Mouse (Mus musculus): ENCODE measurements around the gene 4933406M09Rik.
A peak's percentile ranks its signal among the peaks of the same experiment; 100 is the strongest.

Gene 4933406M09Rik

GRCm38 (mm10) chr1:134414038-134414437, 28.3 kb downstream of the 4933406M09Rik start:
- Histone ChIP-seq H3K4me3 (replicated peaks; ENCODE audit: low read length) (peak overlapping the region; percentile 92), H3K4me1 (replicated peaks; ENCODE audit: low read depth, low read length) (peaks cover 81% of the 10 kb centered on the region), H3K9me3 (ENCODE audit: low read length) (no peaks in the 10 kb centered on the region), H3K36me3 (ENCODE audit: insufficient read depth, low read length) (peaks cover 66% of the 10 kb centered on the region), H3K27me3 (ENCODE audit: insufficient read depth, low read length) (no peaks in the 10 kb centered on the region)
- no peak for TF ChIP-seq NANOG (IDR thresholded peaks at IDR 0.05; ENCODE audit: borderline replicate concordance, low read length)
- no peak for TF ChIP-seq CTCF (conservative IDR thresholded peaks at IDR 0.05; ENCODE audit: low read length)
- no peak for TF ChIP-seq POU5F1 (IDR thresholded peaks at IDR 0.05; ENCODE audit: borderline replicate concordance, low read length)

- H3K4me3 ChIP-seq (replicated peaks; ENCODE audit: low read length): peak overlapping the region; percentile 92
- H3K9me3 ChIP-seq (ENCODE audit: low read length): no peaks in the 10 kb centered on the region
- peaks cover 81% of the 10 kb centered on the region for H3K4me1 ChIP-seq (replicated peaks; ENCODE audit: low read depth, low read length)
- H3K36me3 ChIP-seq (ENCODE audit: insufficient read depth, low read length): peaks cover 60% of the 10 kb centered on the region
- H3K27me3 ChIP-seq (ENCODE audit: insufficient read depth, low read length): no peaks in the 10 kb centered on the region
- TF ChIP-seq NANOG (IDR thresholded peaks at IDR 0.05; ENCODE audit: borderline replicate concordance, low read length) (no peak), CTCF (conservative IDR thresholded peaks at IDR 0.05; ENCODE audit: low read length) (peak; percentile 28; the same call in 1 of the 2 replicates), POU5F1 (IDR thresholded peaks at IDR 0.05; ENCODE audit: borderline replicate concordance, low read length) (no peak)
Measured at GRCm38 (mm10) chr1:134414501-134415167, 28.9 kb downstream of the 4933406M09Rik start.

GRCm38 (mm10) chr1:134415168-134415831, 29.6 kb downstream of the 4933406M09Rik start, which contains the start of gene Adipor1:
Gene Adipor1, plus strand, starts transcription at chr1:134415378.
- H3K27me3 ChIP-seq (ENCODE audit: insufficient read depth, low read length): no peaks in the 10 kb centered on the region
- peaks cover 60% of the 10 kb centered on the region for H3K36me3 ChIP-seq (ENCODE audit: insufficient read depth, low read length)
- no peak for TF ChIP-seq POU5F1 (IDR thresholded peaks at IDR 0.05; ENCODE audit: borderline replicate concordance, low read length)
- no peaks in the 10 kb centered on the region for H3K9me3 ChIP-seq (ENCODE audit: low read length)
- H3K4me1 ChIP-seq (replicated peaks; ENCODE audit: low read depth, low read length): peaks cover 83% of the 10 kb centered on the region
- H3K4me3 ChIP-seq (replicated peaks; ENCODE audit: low read length): peak within 1 kb of the TSS; percentile 92

- no peaks in the 10 kb centered on the region for H3K27me3 ChIP-seq (ENCODE audit: insufficient read depth, low read length)
- peaks cover 87% of the 10 kb centered on the region for H3K4me1 ChIP-seq (replicated peaks; ENCODE audit: low read depth, low read length)
- H3K9me3 ChIP-seq (ENCODE audit: low read length): no peaks in the 10 kb centered on the region
- TF ChIP-seq NANOG (IDR thresholded peaks at IDR 0.05; ENCODE audit: borderline replicate concordance, low read length) (no peak), CTCF (conservative IDR thresholded peaks at IDR 0.05; ENCODE audit: low read length) (no peak), POU5F1 (IDR thresholded peaks at IDR 0.05; ENCODE audit: borderline replicate concordance, low read length) (no peak)
- H3K4me3 ChIP-seq (replicated peaks; ENCODE audit: low read length): peak overlapping the region; percentile 92
- peaks cover 42% of the 10 kb centered on the region for H3K36me3 ChIP-seq (ENCODE audit: insufficient read depth, low read length)
Measured at GRCm38 (mm10) chr1:134418414-134418975, 32.8 kb downstream of the 4933406M09Rik start.

- Histone ChIP-seq H3K4me3 (replicated peaks; ENCODE audit: low read length) (peak overlapping the region; percentile 35), H3K9me3 (ENCODE audit: low read length) (no peaks in the 10 kb centered on the region), H3K27me3 (ENCODE audit: insufficient read depth, low read length) (no peaks in the 10 kb centered on the region), H3K36me3 (ENCODE audit: insufficient read depth, low read length) (peaks cover 46% of the 10 kb centered on the region), H3K4me1 (replicated peaks; ENCODE audit: low read depth, low read length) (peaks cover 88% of the 10 kb centered on the region)
- no peak for TF ChIP-seq CTCF (conservative IDR thresholded peaks at IDR 0.05; ENCODE audit: low read length)
- TF ChIP-seq POU5F1 (IDR thresholded peaks at IDR 0.05; ENCODE audit: borderline replicate concordance, low read length): no peak
- peak; percentile 39; the same call in 1 of the 2 replicates for TF ChIP-seq NANOG (IDR thresholded peaks at IDR 0.05; ENCODE audit: borderline replicate concordance, low read length)
Measured at GRCm38 (mm10) chr1:134419176-134419575, 33.4 kb downstream of the 4933406M09Rik start.

- H3K4me3 ChIP-seq (replicated peaks; ENCODE audit: low read length): peak overlapping the region; percentile 35; the same call in 1 of the 2 replicates
- H3K36me3 ChIP-seq (ENCODE audit: insufficient read depth, low read length): peaks cover 54% of the 10 kb centered on the region
- no peaks in the 10 kb centered on the region for H3K9me3 ChIP-seq (ENCODE audit: low read length)
- H3K27me3 ChIP-seq (ENCODE audit: insufficient read depth, low read length): no peaks in the 10 kb centered on the region
- H3K4me1 ChIP-seq (replicated peaks; ENCODE audit: low read depth, low read length): peaks cover 88% of the 10 kb centered on the region
- TF ChIP-seq POU5F1 (IDR thresholded peaks at IDR 0.05; ENCODE audit: borderline replicate concordance, low read length): no peak
- no peak for TF ChIP-seq CTCF (conservative IDR thresholded peaks at IDR 0.05; ENCODE audit: low read length)
- no peak for TF ChIP-seq NANOG (IDR thresholded peaks at IDR 0.05; ENCODE audit: borderline replicate concordance, low read length)
Measured at GRCm38 (mm10) chr1:134419751-134420458, 34.2 kb downstream of the 4933406M09Rik start.

- Histone ChIP-seq H3K9me3 (ENCODE audit: low read length) (no peaks in the 10 kb centered on the region), H3K4me3 (replicated peaks; ENCODE audit: low read length) (peak overlapping the region; percentile 42), H3K36me3 (ENCODE audit: insufficient read depth, low read length) (peaks cover 75% of the 10 kb centered on the region), H3K27me3 (ENCODE audit: insufficient read depth, low read length) (no peaks in the 10 kb centered on the region), H3K4me1 (replicated peaks; ENCODE audit: low read depth, low read length) (peaks cover 98% of the 10 kb centered on the region)
- TF ChIP-seq CTCF (conservative IDR thresholded peaks at IDR 0.05; ENCODE audit: low read length) (no peak), POU5F1 (IDR thresholded peaks at IDR 0.05; ENCODE audit: borderline replicate concordance, low read length) (no peak), NANOG (IDR thresholded peaks at IDR 0.05; ENCODE audit: borderline replicate concordance, low read length) (no peak)
Measured at GRCm38 (mm10) chr1:134423911-134424310, 38.2 kb downstream of the 4933406M09Rik start.

- TF ChIP-seq NANOG (IDR thresholded peaks at IDR 0.05; ENCODE audit: borderline replicate concordance, low read length) (no peak), POU5F1 (IDR thresholded peaks at IDR 0.05; ENCODE audit: borderline replicate concordance, low read length) (no peak), CTCF (conservative IDR thresholded peaks at IDR 0.05; ENCODE audit: low read length) (no peak)
Measured at GRCm38 (mm10) chr1:134426289-134426688, 40.5 kb downstream of the 4933406M09Rik start.

More at GRCm38 (mm10) chr1:134426289-134426688, 40.5 kb downstream of the 4933406M09Rik start:
- Histone ChIP-seq H3K4me3 (replicated peaks; ENCODE audit: low read length) (no peak overlapping the region), H3K4me1 (replicated peaks; ENCODE audit: low read depth, low read length) (peaks cover 93% of the 10 kb centered on the region), H3K9me3 (ENCODE audit: low read length) (no peaks in the 10 kb centered on the region), H3K36me3 (ENCODE audit: insufficient read depth, low read length) (peaks cover 92% of the 10 kb centered on the region), H3K27me3 (ENCODE audit: insufficient read depth, low read length) (no peaks in the 10 kb centered on the region)
